Mouse (Mus musculus) stomach, postnatal 0 days (tissue): Measurements from ENCODE around the gene Rbm33.

ENCODE experiments used
- CTCF ChIP-seq: IDR thresholded peaks from 2 replicates; pipeline ENCODE4 v1.5.1; 2016; ENCODE audit warnings: antibody characterized with exemption, low read depth, mild to moderate bottlenecking, moderate library complexity
- EP300 ChIP-seq: optimal IDR thresholded peaks from 2 replicates; pipeline ENCODE3; 2016; ENCODE audit warnings: antibody characterized with exemption

DNA sequence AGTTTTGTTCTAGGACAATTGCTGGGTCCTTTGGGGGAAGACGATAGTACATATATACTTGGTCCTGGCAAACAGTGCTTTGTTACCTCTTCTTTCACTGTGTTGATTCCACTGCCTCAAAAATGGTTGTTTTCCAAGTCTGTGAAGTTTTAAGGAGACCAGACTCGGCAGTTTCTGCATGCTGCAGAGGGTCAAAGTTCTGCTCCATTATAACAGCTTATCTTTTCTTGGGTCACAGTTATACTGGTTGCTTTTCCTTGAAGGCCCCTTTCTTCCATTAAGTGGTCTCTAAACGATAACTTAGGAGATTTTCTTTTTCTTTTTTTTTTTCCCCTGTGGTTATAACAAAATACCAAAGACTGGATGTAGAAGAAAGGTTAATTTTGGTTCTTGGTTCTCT lies 89.7 kb downstream of the Rbm33 start:
- TF ChIP-seq CTCF: no peak
- TF ChIP-seq EP300: no peak
